Mouse (Mus musculus): ENCODE measurements around the gene B020031M17Rik.
"Not testable (repeated sequence)": the region's sequence is repeated elsewhere in the genome, so short reads cannot be mapped to it uniquely, and the experiment has no call there.

B020031M17Rik gene

DNA sequence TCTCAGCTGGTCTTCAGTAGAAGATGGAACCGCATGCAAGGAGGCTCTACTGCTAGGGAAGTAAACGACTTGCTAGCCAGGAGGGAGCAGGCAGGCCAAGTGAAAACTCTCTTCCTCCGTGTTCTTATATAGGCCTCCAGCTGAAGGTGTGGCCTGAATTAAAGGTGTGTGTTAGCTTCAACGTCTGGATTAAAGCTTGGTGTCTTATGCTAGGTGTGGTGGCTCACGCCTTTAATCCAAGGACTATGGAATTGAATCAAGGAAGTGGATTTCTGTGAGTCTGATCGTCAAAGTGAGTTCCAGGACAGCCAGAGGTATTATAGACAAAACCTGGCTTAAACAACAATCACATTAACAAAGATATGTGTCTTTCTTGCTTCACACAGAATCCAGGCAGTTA, at the start of gene B020031M17Rik:
Gene B020031M17Rik, minus strand, starts transcription at position 101 of the 400 bp plus-strand sequence.
- not testable (repeated sequence) for DNase-seq (ENCODE audit: low spot score in 2 of 2)

DNA sequence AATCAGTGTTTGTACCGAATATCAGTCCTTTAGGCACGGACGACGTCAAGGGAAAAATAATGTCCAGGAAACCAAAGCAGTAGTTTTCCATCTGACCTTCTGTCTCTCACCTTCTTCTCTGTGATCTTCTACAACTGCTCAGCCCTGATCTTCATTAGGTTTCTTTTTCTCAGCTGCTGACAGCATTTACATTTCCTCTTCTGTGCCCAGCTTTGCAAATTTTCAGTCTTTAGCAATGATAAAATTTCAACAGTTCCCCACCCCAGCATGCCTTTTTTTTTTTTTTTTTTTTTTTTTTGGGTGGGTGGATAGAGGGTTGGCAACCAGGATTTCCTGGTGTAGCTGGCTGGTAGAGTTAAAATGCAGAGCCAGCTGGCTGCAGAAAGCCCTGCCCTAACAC, 48.6 kb upstream of the B020031M17Rik start:
- DNase-seq (ENCODE audit: low spot score in 2 of 2), result not testable (repeated sequence)

DNA sequence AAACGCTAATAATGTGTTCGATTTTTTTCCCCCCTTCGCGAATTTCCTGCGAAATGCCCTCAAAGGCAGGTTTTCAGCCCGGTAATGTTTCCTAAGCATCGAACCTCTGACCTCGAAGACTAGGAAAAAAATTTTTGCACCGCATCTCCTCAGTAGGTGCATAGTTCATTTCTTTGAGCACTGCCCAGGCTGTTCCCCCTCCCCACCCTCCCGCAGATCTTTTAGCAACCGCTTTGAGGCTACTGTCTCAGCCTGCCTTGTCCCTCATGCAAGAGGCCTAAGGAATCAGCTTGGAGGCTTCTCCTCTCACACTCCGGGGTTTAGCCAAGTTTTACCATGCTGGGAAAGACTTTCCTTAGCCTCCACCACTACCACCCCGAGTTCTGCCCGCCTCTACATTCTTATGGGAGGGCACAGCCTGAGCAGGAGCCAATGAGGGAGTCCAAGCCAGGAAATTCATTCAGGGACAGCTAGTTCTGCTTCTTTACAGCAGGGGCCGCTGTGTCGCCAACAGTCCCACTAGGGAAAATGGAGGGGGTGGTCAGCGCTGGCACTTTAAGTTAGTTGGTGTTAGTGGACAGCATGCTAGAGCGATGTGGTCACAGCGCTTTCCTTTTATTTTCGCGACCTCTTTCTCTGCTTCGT, 48.0 kb upstream of the B020031M17Rik start:
- not testable (repeated sequence) for DNase-seq (ENCODE audit: low spot score in 2 of 2)

DNA sequence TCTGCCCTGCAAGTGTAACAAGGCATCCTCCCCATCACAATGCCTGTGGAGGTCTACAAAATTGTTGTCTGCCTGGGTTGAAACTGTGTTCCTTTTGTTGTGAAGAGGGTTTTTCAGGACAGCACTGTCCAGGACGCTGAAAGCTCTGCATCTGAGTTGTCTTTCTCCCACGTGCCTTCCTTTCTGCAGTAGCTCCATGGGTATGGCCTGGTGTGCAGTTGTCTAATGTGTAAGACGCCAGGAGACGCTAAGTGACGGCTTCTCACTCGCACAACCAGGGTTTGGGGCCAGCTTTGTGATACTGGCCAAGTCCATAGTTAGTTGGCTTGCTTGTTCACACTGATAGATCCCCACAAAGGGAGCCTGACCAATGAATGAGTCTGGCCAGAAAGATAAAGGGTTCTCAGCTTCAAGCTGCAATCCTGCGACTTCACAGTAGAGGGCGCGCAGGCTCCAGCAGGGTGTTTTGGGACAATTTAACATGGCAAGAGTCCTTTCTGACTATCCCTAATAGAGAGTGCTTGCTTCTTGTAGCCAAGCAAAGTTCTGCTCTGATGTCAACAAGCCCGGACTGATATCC, 41.4 kb upstream of the B020031M17Rik start:
- not testable (repeated sequence) for DNase-seq (ENCODE audit: low spot score in 2 of 2)

DNA sequence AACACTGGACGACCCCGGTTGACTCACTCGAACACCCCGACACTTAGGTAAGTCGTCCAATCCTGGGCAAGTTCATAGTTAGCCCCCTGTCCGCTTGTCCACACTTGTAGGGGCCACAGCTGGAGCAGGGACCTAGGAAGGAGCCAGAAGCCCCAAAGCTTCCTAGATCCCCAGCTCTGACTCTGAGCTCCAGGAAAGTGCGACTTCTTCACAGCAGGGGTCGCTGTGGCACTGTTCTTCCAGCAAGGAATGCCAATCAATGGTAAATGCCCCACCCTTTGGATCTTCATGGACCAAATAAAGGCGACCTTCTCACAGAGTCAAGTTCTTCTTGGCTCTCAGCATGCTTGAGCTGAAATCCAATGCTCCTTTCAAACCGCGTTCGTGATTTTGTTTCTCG, 40.7 kb upstream of the B020031M17Rik start:
- not testable (repeated sequence) for DNase-seq (ENCODE audit: low spot score in 2 of 2)

DNA sequence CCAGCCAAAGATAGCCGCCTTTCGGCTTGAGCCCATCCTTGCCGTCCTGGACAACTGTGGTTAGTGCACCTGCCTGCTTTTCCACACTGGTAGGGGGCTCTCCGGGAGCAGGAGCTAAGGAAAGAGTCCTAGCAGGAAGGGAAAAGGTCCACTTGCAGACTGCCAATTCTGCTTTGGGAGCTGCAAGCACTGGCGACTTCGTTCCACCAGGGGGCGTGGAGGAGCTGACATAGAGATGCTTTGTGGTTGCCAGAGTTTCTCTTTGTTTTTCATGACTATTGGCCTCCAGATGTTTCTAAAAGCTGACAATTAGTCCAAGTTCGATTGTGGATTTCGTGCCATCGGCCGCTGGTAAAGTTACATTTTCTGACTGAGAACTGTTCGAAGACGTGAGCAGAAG, 18.6 kb upstream of the B020031M17Rik start:
- not testable (repeated sequence) for DNase-seq (ENCODE audit: low spot score in 2 of 2)

DNA sequence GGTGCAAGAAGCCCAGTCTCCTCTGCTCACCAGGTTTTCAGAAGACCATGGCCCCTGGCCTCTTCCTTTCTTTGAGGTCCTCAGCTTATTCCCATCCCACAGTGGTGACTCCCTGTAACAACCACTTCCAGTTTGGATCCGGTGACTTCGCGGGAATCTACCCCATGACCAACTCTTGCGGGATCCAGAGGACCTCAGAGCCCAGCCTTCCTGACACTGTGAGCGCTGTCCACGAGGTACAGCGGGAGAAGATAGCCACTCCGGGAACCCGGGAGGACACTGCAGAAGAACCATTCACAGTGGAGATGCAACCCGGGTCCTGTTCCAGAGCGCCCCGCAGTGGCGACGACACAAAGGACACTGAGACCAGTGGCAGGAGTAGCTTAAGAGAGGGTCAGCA, 17.6 kb upstream of the B020031M17Rik start:
- not testable (repeated sequence) for DNase-seq (ENCODE audit: low spot score in 2 of 2)

DNA sequence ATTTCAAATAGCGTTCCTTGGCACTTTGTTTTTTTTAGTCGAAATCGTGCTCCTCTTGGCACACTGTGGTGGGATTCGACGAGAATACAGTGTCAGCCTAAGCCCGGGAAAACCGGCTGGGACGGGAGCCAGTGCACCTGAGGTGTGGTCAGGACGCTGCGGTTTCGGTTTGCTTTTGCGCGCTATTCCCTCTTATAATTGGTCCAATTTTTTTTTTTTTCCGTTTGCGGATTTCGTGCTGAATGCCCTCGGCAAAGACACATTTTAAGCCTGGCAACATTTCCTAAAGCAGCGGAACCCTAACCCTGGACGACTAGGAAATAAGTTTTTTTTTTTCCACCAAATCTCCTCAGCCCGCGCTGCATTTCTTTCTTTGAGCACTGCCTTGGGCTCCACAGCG, 15.4 kb upstream of the B020031M17Rik start:
- peak in 1 of 2 experiments; percentile 2 for DNase-seq (ENCODE audit: low spot score in 2 of 2)

- not testable (repeated sequence) for DNase-seq (ENCODE audit: low spot score in 2 of 2)
Measured at GRCm38 (mm10) chr13:119965302-119965952, 14.8 kb upstream of the B020031M17Rik start.

DNA sequence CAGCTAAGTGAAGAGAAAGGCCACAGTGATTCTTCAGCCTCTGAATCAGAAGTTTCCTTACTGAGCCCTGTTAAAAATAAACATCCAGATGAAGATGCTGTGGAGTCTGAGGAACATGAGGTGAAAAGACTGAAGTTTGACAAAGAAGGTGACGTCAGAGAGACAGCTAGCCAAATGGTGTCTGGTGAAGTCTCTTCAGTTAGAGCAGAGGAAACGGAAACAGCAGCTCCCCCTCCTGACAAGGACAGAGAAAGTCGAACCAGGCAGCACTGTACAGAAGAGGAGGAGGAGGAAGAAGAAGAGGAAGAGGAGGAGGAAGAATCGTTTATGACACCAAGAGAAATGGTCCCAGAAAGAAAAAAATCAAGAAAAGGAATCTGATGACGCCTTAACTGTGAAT, 12.2 kb upstream of the B020031M17Rik start:
- not testable (repeated sequence) for DNase-seq (ENCODE audit: low spot score in 2 of 2)

DNA sequence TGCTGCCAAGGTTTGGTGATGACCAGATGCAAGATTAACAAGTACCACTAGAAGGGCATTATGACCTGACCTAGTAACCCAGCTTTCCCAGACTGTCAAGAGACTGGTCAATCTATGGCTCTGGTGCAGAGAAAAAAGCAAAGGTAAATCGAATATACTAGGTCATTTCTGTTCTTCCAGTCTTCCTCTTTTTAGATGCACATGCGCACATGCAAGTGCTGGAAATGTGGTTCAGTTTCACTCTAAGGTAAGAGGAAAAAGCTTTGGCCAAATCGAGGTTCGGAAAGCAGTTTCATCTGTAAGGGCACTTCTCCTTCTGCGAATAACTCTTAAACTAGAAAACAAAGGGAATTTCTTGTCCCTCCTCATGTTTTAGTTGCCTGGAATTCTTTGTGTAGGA, 5.0 kb upstream of the B020031M17Rik start:
- DNase-seq (ENCODE audit: low spot score in 2 of 2), result not testable (repeated sequence)

DNA sequence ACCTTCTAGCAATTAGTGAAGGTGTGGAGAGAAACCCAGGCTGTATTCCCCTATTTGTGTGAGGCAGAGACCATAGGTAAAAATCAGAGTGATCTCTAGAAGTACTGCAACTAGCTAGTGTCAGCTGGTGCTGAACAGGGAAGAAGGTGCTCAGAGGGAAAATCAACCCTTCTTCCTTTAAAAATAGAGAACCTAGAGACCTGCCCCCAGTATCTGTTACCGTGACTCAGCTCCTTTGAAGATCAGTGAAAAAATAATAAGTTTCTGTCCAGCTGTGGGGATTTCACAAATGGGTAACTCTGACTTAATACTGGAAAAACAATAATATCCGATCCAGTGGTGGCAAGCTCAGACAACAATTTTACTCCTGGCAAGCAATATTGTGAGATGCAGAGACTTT, 4.5 kb upstream of the B020031M17Rik start:
- not testable (repeated sequence) for DNase-seq (ENCODE audit: low spot score in 2 of 2)

DNA sequence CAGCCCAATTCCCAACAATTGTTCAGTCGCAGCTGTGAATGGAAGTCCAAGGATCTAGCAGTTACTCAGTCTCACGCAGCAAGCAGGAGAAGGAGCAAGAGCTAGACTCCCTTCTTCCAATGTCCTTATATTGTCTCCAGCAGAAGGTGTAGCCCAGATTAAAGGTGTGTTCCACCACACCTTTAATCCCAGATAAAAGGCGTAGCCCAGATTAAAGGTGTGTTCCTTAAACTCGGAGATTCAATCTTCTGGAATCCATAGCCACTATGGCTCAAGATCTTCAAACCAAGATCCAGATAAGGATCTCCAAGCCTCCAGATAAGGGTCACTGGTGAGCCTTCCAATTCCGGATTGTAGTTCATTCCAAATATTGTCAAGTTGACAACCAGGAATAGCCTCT, 21.4 kb downstream of the B020031M17Rik start, which contains the start of gene Gm21761:
Gene Gm21761, minus strand, starts transcription at position 101 of the 400 bp plus-strand sequence.
- not testable (repeated sequence) for DNase-seq (ENCODE audit: low spot score in 2 of 2)

DNA sequence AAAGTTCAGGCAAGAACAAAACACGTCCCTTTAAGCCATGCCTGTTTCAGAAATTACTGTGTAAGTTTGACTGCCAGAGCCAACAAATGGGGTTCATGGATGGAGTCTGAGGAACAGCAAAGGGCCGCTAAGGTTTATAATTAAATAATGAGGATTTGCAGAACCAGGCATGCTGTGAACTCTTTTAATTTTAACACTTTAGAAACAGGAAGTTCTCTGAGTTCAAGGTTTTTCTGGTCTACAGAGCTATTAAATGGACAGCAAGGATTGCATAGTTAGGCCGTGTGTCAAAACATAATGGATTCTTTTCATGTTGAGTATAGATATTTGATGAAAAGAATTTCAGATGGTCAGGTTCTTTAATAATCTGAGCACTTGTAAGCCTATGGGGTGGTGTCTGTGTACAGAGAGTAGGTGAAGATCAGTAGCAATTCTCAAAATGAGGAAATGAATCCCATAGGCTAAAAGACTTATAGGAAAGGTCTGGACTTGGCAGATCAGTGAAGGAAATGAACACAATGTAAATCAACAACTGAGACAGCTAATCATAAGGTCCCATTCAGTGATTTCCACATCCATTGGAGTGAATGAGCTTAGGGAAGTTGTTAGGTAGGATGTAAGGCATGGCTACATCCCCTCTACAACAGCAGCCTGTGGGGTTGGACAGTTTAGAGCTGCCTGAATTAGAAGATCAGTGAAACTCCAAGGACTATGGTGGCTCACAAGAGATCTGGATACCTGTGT, 25.8 kb downstream of the B020031M17Rik start:
- DNase-seq (ENCODE audit: low spot score in 2 of 2), result not testable (repeated sequence)

- DNase-seq (ENCODE audit: low spot score in 2 of 2), result not testable (repeated sequence)
Measured at GRCm38 (mm10) chr13:119916966-119917722, 33.5 kb downstream of the B020031M17Rik start.

DNA sequence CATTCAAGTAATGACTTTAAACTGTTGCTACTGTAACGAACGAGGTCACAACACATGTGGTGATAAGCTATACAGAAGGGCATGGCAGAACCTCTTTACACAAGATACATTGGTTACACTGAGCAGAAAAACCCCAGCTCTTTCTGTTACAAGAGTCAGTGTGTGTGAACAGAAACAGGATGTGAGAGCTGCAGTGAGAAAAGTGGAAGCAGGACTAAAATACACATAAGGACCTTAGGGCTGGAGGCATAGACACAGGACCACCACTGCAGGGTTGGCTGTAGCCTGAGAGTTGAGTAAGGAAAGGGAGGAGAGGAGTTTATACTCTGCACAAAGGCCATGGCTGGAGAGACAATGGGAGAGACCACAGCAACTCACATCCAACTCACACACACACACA, 34.2 kb downstream of the B020031M17Rik start:
- DNase-seq (ENCODE audit: low spot score in 2 of 2), result not testable (repeated sequence)
